Mouse (Mus musculus) cerebellum, adult 2 months (tissue): Measurements from ENCODE around the gene Tbc1d1. TPM values are rescaled to one million over a fixed set of nuclear protein-coding genes. Genes with fewer than 3 reads are reported as not detected.

ENCODE experiments used
- DNase-seq, 2 experiments: peaks; one replicate each; pipeline ENCODE4 v3.0.0; 2021
- H3K27ac ChIP-seq: fragments of 200-500 bp; 2 replicates; pipeline ENCODE4 v1.5.1; 2012; ENCODE audit warnings: low read length, control low read depth, inconsistent platforms; ENCODE audit not compliant: insufficient read depth
- H3K27me3 ChIP-seq: fragments of 200-500 bp; 2 replicates; pipeline ENCODE4 v1.6.1; 2012; ENCODE audit warnings: inconsistent platforms, mild to moderate bottlenecking, low read length, moderate library complexity; ENCODE audit not compliant: control insufficient read depth, insufficient read depth
- H3K4me1 ChIP-seq: fragments of 200-500 bp; 2 replicates; pipeline ENCODE4 v1.6.1; 2011; ENCODE audit warnings: low read length; ENCODE audit not compliant: control insufficient read depth, insufficient read depth
- H3K4me3 ChIP-seq: fragments of 200-500 bp; replicated peaks from 2 replicates; pipeline ENCODE3; 2011; ENCODE audit warnings: mild to moderate bottlenecking, low read depth, low read length, control low read depth; ENCODE audit not compliant: insufficient read depth
- CTCF ChIP-seq: fragments of 200-500 bp; IDR thresholded peaks from 2 replicates; pipeline ENCODE4 v1.5.1; 2011; ENCODE audit warnings: low read depth, mild to moderate bottlenecking, control low read depth, low read length, moderate library complexity, borderline replicate concordance; ENCODE audit not compliant: insufficient read depth
- POLR2A ChIP-seq: fragments of 200-500 bp; IDR thresholded peaks from 2 replicates; pipeline ENCODE4 v1.6.1; 2011; ENCODE audit warnings: low read length, control low read depth, borderline replicate concordance; ENCODE audit not compliant: insufficient read depth
- WGBS: fragments of 180-500 bp; shearing (Covaris S2); methylation state at CpG from one replicate; pipeline ENCODE4 v1.1.7; 2018; 5-methylcytosine and 5-hydroxymethylcytosine counted together
- polyA plus RNA-seq: library from polyadenylated mRNA; depleted of rRNA; stranded (reverse); fragments of >200 nt; gene quantifications from 2 replicates; pipeline ENCODE4 v1.2.3, GENCODE M21; 2012; rRNA removed

The Tbc1d1 gene
- polyA plus RNA-seq, 1 experiment: 17.7 TPM

DNA sequence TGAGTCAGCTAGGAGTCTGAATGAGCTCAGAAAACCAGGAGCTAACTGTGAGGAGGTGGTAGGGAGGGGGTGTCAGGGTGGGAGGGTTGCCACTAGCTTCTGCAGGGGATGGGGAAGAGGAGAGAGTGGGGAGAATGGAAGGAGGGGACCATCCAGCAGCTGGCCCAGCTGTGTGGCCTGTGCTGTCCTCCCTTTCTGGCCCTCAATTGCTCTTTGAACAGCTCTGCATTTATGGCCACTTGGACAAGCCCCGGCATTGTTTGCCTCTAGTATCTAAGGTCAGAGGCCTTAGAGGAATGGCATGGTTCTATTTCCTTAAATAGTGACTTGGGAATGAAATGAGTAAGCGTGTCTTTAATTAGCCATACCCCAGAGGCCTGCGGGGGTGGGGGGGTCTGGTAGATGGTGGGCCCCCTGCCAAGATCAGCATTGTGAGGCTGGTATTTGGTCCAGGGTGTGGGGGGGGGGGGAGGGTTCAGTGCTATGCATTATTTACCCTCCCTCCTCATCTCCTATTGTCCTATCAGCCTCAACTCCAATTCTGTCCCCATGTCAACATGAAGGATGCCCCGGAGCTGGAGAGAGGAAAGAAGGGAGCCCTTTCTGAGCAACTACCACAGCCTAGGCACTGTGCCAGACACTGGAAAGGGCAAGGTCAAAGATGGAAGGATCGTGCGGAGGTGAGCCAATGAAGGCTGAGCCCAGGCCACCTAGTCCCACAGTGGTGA lies 233.3 kb downstream of the Tbc1d1 start:
- Histone ChIP-seq H3K4me3 (no peak overlapping the region), H3K27me3 (no peaks in the 10 kb centered on the region), H3K27ac (no peak overlapping the region), H3K4me1 (no peaks in the 10 kb centered on the region)
- DNase-seq: no peak
- WGBS: 25% methylated on average over 6 of the region's 6 CpGs
- TF ChIP-seq CTCF (no peak), POLR2A (no peak)

DNA sequence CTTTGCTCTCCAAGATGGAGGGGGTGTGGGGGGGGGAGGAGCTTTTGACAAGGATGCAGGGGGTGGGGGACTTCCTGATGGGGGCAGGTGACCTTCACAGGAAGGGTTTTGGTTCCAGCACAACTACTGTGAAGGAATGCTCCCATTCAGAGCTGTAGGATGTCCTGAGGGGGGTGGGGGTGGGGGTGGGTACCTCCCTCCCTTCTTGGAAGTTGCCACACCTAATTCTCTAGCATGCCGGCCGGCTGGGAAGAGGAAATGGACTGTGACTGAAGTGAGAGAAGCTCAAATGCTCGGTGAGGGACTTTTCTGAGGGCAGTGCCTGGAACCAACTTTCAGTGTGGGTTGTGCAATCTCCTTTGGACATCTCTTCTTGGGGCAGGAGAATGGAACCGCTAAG lies 235.2 kb downstream of the Tbc1d1 start:
- no peak for DNase-seq
- TF ChIP-seq POLR2A (no peak), CTCF (no peak)
- H3K27ac ChIP-seq: no peak overlapping the region
- H3K4me3 ChIP-seq: no peak overlapping the region
- no peaks in the 10 kb centered on the region for H3K4me1 ChIP-seq
- no peaks in the 10 kb centered on the region for H3K27me3 ChIP-seq
- 50% methylated on average over 4 of the region's 4 CpGs for WGBS

DNA sequence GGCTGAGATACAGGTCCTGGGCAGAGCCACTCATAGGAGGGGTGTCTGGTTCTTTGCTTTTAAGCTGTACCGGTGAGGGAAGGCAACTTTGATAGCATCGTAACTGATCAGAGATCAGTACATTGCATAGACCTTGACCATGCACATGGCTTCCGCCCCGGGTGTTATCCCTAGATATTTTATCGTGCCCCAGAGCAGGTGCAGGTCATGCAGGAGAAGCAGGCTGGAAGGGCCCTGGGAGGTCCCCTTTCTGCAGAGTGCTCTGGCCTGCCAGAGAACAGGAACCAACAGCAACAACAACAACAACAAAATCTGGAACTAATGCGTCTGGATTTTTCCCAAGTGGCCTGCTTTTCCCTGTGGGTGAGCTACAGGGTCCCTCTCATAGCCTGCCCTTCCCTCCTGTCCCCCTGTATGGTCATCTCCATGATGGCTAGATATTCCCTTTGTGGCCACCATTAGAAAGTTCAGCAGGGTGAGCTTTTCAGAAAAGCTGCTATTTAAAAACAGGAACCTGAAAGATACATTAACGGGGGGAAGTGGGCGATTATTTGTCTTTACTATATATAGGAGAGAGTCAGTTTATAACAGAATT lies 236.4 kb downstream of the Tbc1d1 start:
- no peak for TF ChIP-seq POLR2A
- TF ChIP-seq CTCF: no peak
- H3K4me1 ChIP-seq: no peaks in the 10 kb centered on the region
- no peak for DNase-seq
- WGBS: 89% methylated on average over 8 of the region's 8 CpGs
- no peak overlapping the region for H3K4me3 ChIP-seq
- H3K27ac ChIP-seq: no peak overlapping the region
- H3K27me3 ChIP-seq: no peaks in the 10 kb centered on the region

DNA sequence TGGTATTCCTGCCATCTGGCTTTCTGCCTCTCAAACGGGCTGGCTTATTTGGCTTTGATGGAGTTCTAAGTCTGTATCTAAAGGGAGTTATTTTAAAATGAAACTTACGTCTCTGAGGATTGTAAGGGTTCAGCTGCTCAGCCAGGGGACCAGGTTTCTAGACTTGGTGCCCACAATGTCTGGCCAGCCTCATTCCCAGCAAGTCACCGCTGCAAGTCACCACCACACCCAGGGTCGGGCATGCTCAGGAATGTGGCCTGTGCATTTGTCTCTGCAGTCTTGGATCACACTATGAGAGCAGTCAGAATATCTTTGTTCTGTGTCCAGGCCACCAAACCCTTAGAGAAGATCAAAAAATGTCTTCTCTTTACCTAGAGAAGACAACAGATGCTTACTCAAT lies 237.4 kb downstream of the Tbc1d1 start:
- 77% methylated on average over 4 of the region's 4 CpGs for whole genome bisulfite sequencing
- TF ChIP-seq CTCF (no peak), POLR2A (no peak)
- no peaks in the 10 kb centered on the region for H3K4me1 ChIP-seq
- H3K27ac ChIP-seq: no peak overlapping the region
- no peak overlapping the region for H3K4me3 ChIP-seq
- DNase-seq: no peak
- H3K27me3 ChIP-seq: no peaks in the 10 kb centered on the region

DNA sequence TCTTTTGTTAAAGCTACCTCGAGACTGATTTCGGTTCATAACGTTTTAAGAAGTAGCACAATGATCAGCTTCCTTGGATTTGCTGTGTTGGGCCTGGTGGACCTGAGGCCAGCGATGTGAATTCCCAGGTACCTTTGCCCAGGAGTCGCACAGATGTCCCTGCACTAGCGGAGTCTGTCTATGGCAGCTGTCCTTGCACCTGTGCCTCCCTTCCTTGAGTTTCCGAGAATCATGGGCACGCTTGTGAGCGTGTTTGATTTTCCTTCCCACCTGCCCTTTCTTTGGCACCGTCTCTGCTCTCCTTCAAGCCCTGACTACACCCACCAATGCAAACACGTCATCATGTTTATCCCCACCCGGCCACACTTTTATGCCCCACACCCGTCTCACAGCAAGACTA lies 242.1 kb downstream of the Tbc1d1 start:
- 87% methylated on average over 13 of the region's 13 CpGs for WGBS
- TF ChIP-seq POLR2A (no peak), CTCF (no peak)
- H3K27ac ChIP-seq: no peak overlapping the region
- no peaks in the 10 kb centered on the region for H3K27me3 ChIP-seq
- H3K4me1 ChIP-seq: no peaks in the 10 kb centered on the region
- no peak for DNase-seq
- H3K4me3 ChIP-seq: no peak overlapping the region

DNA sequence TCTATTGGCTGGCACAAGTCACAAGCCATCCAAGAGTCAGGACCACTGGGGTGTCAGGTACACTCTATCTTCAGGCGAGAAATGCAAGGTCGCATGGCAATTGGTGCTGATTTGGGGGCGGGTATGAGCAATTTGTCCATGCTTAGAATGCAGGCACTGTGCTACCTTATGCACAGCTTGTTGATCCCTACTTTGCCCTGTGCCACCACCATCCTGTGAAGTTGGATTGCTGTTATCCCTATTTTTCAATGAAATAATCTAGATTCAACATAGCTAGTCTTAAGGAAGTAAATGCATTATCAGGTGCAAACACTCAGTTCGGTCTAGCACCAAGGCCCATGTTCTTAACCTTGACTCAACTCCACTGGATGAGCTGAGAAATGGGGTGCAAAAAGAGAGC lies 244.6 kb downstream of the Tbc1d1 start:
- Histone ChIP-seq H3K27ac (no peak overlapping the region), H3K4me1 (no peaks in the 10 kb centered on the region), H3K4me3 (no peak overlapping the region), H3K27me3 (no peaks in the 10 kb centered on the region)
- whole genome bisulfite sequencing: 86% methylated on average over 4 of the region's 4 CpGs
- DNase-seq: no peak
- TF ChIP-seq CTCF (no peak), POLR2A (no peak)

Other genes with a start within 250 kb of the Tbc1d1 start
- gene Rell1, start 187.4 kb upstream of the Tbc1d1 start, polyA plus RNA-seq: 10.5 and 13.3 TPM in 2 replicates
- 8.4 and 10.8 TPM in 2 replicates for gene Pgm2, start 63.4 kb upstream of the Tbc1d1 start, polyA plus RNA-seq